Mouse (Mus musculus) urinary bladder, postnatal 25 days (tissue): ENCODE measurements around the gene Plbd2.
"Not testable (repeated sequence)": the region's sequence is repeated elsewhere in the genome, so short reads cannot be mapped to it uniquely, and the experiment has no call there.

Source experiments
- DNase-seq: peaks from one replicate; pipeline ENCODE4 v3.0.0; 2022; ENCODE audit warnings: low spot score

The Plbd2 gene

GRCm38 (mm10) chr5:120510982-120511642, 7.7 kb upstream of the Plbd2 start, which contains the start of gene Slc8b1:
Gene Slc8b1, plus strand, starts transcription at chr5:120511168.
- DNase-seq: peak; percentile 97

- no peak for DNase-seq
These were observed 3.9 kb upstream of the Plbd2 start for GRCm38 (mm10) chr5:120507311-120507710.

GRCm38 (mm10) chr5:120506490-120506889, 3.1 kb upstream of the Plbd2 start:
- DNase-seq: no peak

- DNase-seq: no peak
These were observed 2.4 kb upstream of the Plbd2 start for GRCm38 (mm10) chr5:120505781-120506180.

GRCm38 (mm10) chr5:120505368-120505767, 1.9 kb upstream of the Plbd2 start:
- peak; percentile 85 for DNase-seq

GRCm38 (mm10) chr5:120502675-120503143, 716 bp downstream of the Plbd2 start:
- no peak for DNase-seq

GRCm38 (mm10) chr5:120502147-120502621, 1.2 kb downstream of the Plbd2 start:
- no peak for DNase-seq

- not testable (repeated sequence) for DNase-seq
These were observed 2.8 kb downstream of the Plbd2 start for GRCm38 (mm10) chr5:120500609-120501008.

GRCm38 (mm10) chr5:120499202-120499601, 4.2 kb downstream of the Plbd2 start:
- DNase-seq: no peak

- DNase-seq: no peak
These were observed 6.4 kb downstream of the Plbd2 start for GRCm38 (mm10) chr5:120497071-120497470.

- no peak for DNase-seq
These were observed 7.7 kb downstream of the Plbd2 start for GRCm38 (mm10) chr5:120495703-120496226.

GRCm38 (mm10) chr5:120495064-120495702, 8.2 kb downstream of the Plbd2 start:
- no peak for DNase-seq

GRCm38 (mm10) chr5:120493873-120494395, 9.5 kb downstream of the Plbd2 start:
- DNase-seq: no peak

- no peak for DNase-seq
These were observed 10.0 kb downstream of the Plbd2 start for GRCm38 (mm10) chr5:120493440-120493839.

GRCm38 (mm10) chr5:120492437-120492836, 11.0 kb downstream of the Plbd2 start:
- DNase-seq: no peak

GRCm38 (mm10) chr5:120490679-120491192, 12.7 kb downstream of the Plbd2 start:
- no peak for DNase-seq

GRCm38 (mm10) chr5:120487844-120488243, 15.6 kb downstream of the Plbd2 start:
- no peak for DNase-seq

- DNase-seq: no peak
These were observed 20.0 kb downstream of the Plbd2 start for GRCm38 (mm10) chr5:120483399-120483798.

GRCm38 (mm10) chr5:120481205-120481604, 22.2 kb downstream of the Plbd2 start:
- no peak for DNase-seq

- DNase-seq: no peak
These were observed 23.9 kb downstream of the Plbd2 start for GRCm38 (mm10) chr5:120479538-120479937.

- no peak for DNase-seq
These were observed 25.4 kb downstream of the Plbd2 start for GRCm38 (mm10) chr5:120477993-120478392.

GRCm38 (mm10) chr5:120476296-120476695, 27.1 kb downstream of the Plbd2 start, which contains the start of gene Sds:
Gene Sds, plus strand, starts transcription at chr5:120476526.
- DNase-seq: no peak

- no peak for DNase-seq
These were observed 27.6 kb downstream of the Plbd2 start for GRCm38 (mm10) chr5:120475861-120476260.
